Mouse (Mus musculus): ENCODE measurements around the gene Zfp667. TPM values are rescaled to one million over a fixed set of nuclear protein-coding genes. Genes with fewer than 3 reads are reported as not detected.
A peak's percentile ranks its signal among the peaks of the same experiment; 100 is the strongest.

Gene Zfp667
- total and polyA plus RNA-seq, 3 experiments, result 3.9 to 5.3 TPM; not detected in 1

- DNase-seq (ENCODE audit: low read depth, low spot score), result peak; percentile 69
- Histone ChIP-seq H3K27ac (ENCODE audit: control insufficient read depth, low read depth, low read length) (no peak overlapping the region), H3K4me3 (ENCODE audit: control insufficient read depth in 1 of 2, insufficient read depth in 1 of 2, low read depth in 2 of 2, low read length in 2 of 2) (no peak overlapping the region), H3K36me3 (ENCODE audit: control insufficient read depth in 1 of 2, insufficient read depth in 2 of 2, low read length in 2 of 2) (no peaks in the 10 kb centered on the region), H3K9ac (ENCODE audit: control insufficient read depth, low read depth, low read length, poor library complexity, severe bottlenecking) (no peak overlapping the region), H3K9me3 (replicated peaks; ENCODE audit: insufficient read depth, low read length) (no peaks in the 10 kb centered on the region), H3K4me1 (ENCODE audit: control insufficient read depth in 1 of 2, insufficient read depth in 2 of 2, low read length in 2 of 2) (no peaks in the 10 kb centered on the region), H3K79me2 (ENCODE audit: control insufficient read depth, insufficient read depth, low read length, poor library complexity) (no peaks in the 10 kb centered on the region), H3K27me3 (ENCODE audit: control insufficient read depth in 1 of 2, insufficient read depth in 2 of 2, low read length in 2 of 2) (no peaks in the 10 kb centered on the region)
- TF ChIP-seq NRF1 (IDR thresholded peaks at IDR 0.05; ENCODE audit: insufficient read depth, low read depth, low read length, poor library complexity, severe bottlenecking) (no peak), RAD21 (IDR thresholded peaks at IDR 0.05; ENCODE audit: low read depth, low read length) (peak; percentile 12), MAX (IDR thresholded peaks at IDR 0.05; ENCODE audit: low read length) (no peak), EP300 (IDR thresholded peaks at IDR 0.05; ENCODE audit: low read depth in 1 of 2, low read length in 2 of 2) (no peak), UBTF (IDR thresholded peaks at IDR 0.05; ENCODE audit: borderline replicate concordance, insufficient read depth, low read depth, low read length) (no peak), ZC3H11A (IDR thresholded peaks at IDR 0.05; ENCODE audit: low read depth, low read length) (no peak), CHD2 (IDR thresholded peaks at IDR 0.05; ENCODE audit: low read length) (no peak), USF2 (IDR thresholded peaks at IDR 0.05; ENCODE audit: borderline replicate concordance in 1 of 2, insufficient read depth in 1 of 2, low read depth in 1 of 2, low read length in 2 of 2) (no peak), TAL1 (IDR thresholded peaks at IDR 0.05; ENCODE audit: low read length) (no peak), TCF12 (IDR thresholded peaks at IDR 0.05; ENCODE audit: low read depth, low read length) (no peak), CHD1 (IDR thresholded peaks at IDR 0.05; ENCODE audit: low read depth, low read length) (no peak), SMC3 (IDR thresholded peaks at IDR 0.05; ENCODE audit: low read depth, low read length) (peak; percentile 57), ETS1 (IDR thresholded peaks at IDR 0.05; ENCODE audit: low read depth, low read length) (no peak), BHLHE40 (IDR thresholded peaks at IDR 0.05; ENCODE audit: borderline replicate concordance, low read depth, low read length) (no peak), RCOR1 (IDR thresholded peaks at IDR 0.05; ENCODE audit: low read depth, low read length) (no peak), ELF1 (IDR thresholded peaks at IDR 0.05; ENCODE audit: low read depth, low read length) (peak; percentile 73), POLR2A (IDR thresholded peaks at IDR 0.05; ENCODE audit: control insufficient read depth in 1 of 2, insufficient read depth in 1 of 2, low read depth in 1 of 2, low read length in 2 of 2, poor library complexity in 1 of 2) (no peak), GATA1 (IDR thresholded peaks at IDR 0.05; ENCODE audit: low read depth, low read length) (no peak), GABPA (IDR thresholded peaks at IDR 0.05; ENCODE audit: low read depth, low read length) (no peak), MEF2A (IDR thresholded peaks at IDR 0.05; ENCODE audit: extremely low read depth, insufficient replicate concordance, low read depth, low read length, poor library complexity, severe bottlenecking) (no peak), ZMIZ1 (IDR thresholded peaks at IDR 0.05; ENCODE audit: low read depth, low read length) (no peak), ZNF384 (IDR thresholded peaks at IDR 0.05; ENCODE audit: low read depth, low read length) (no peak), KAT2A (conservative IDR thresholded peaks at IDR 0.05; ENCODE audit: low read depth, low read length) (no peak), HCFC1 (IDR thresholded peaks at IDR 0.05; ENCODE audit: low read depth, low read length) (no peak), MAFK (IDR thresholded peaks at IDR 0.05; ENCODE audit: borderline replicate concordance, low read depth, low read length) (no peak), MYB (IDR thresholded peaks at IDR 0.05; ENCODE audit: low read depth, low read length) (no peak), CTCF (IDR thresholded peaks at IDR 0.05 in 2 of 3, conservative IDR thresholded peaks at IDR 0.05 in 1 of 3; ENCODE audit: control insufficient read depth in 1 of 3, insufficient read depth in 1 of 3, low read depth in 2 of 3, low read length in 3 of 3, poor library complexity in 1 of 3, severe bottlenecking in 1 of 3) (peak; percentile 41 to 79 (median 61); a peak in 5 of 6 replicates)
Measured at GRCm38 (mm10) chr7:6265695-6266094, 20.7 kb upstream of the Zfp667 start.

All from MEL (cell line).